Mouse (Mus musculus) testis, adult 2 months (tissue): ENCODE measurements at regions not wholly inside any gene's neighbourhood (a gene's known extent, or its start where the extent isn't known, plus 50 kb on each side); places are given as distances from the start of the nearest gene placed in this dataset.

Experiments used
- CTCF ChIP-seq: fragments of 200-500 bp; IDR thresholded peaks from 2 replicates; pipeline ENCODE4 v1.5.1; 2012; ENCODE audit warnings: low read depth, mild to moderate bottlenecking, inconsistent platforms, low read length, moderate library complexity; ENCODE audit not compliant: control insufficient read depth, insufficient read depth, insufficient replicate concordance
- POLR2A ChIP-seq: fragments of 200-500 bp; IDR thresholded peaks from 2 replicates; pipeline ENCODE4 v1.6.1; 2012; ENCODE audit warnings: low read depth, mild to moderate bottlenecking, inconsistent platforms, low read length, moderate library complexity; ENCODE audit not compliant: control insufficient read depth

DNA sequence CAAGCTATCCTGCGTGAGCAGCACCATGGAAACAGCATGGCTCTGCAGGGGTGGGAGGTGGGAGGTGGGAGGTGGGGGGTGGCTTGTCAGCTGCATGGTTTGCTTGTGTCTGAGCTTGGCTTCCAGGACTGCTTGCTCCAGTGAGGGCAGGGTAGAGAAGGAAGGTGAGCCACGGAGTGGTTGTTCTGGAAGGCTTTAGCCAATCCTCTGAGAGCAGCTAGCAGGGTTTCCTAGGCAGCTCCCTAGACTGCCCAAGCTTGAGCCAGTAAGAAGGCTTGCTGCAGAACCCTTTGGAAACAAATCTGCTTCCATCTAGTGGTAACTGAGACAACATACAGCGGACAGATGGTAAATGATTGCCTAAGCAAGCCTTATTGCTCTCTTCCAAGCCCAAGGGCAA lies 67.5 kb upstream of the Cobl start:
- TF ChIP-seq POLR2A (no peak), CTCF (no peak)
